Mouse (Mus musculus) neural tube, embryonic 14.5 days (tissue): ENCODE measurements around the gene Aqp5. TPM values are rescaled to one million over a fixed set of nuclear protein-coding genes. Genes with fewer than 3 reads are reported as not detected.

Experiments used
- ATAC-seq: fragments of 200-750 bp; cut with Nextera tagmentation; 2 replicates; pipeline ENCODE4 v1.8.0; 2017; ENCODE audit warnings: low read depth, mild to moderate bottlenecking, moderate TSS enrichment, moderate library complexity
- H3K27ac ChIP-seq: fragments of 300-500 bp; sonication (generic); 2 replicates; pipeline ENCODE4 v1.5.1; 2014; ENCODE audit warnings: low read depth, mild to moderate bottlenecking, control low read depth, low read length, moderate library complexity, mixed read lengths
- H3K27me3 ChIP-seq: fragments of 300-500 bp; sonication (generic); 2 replicates; pipeline ENCODE4 v1.6.1; 2014; ENCODE audit warnings: low read length; ENCODE audit not compliant: control insufficient read depth, insufficient read depth
- H3K36me3 ChIP-seq: fragments of 300-500 bp; sonication (generic); 2 replicates; pipeline ENCODE4 v1.6.1; 2014; ENCODE audit warnings: low read length, mixed read lengths; ENCODE audit not compliant: control insufficient read depth, insufficient read depth
- H3K4me1 ChIP-seq: fragments of 300-500 bp; sonication (generic); 2 replicates; pipeline ENCODE4 v1.6.1; 2014; ENCODE audit warnings: low read length; ENCODE audit not compliant: control insufficient read depth, insufficient read depth
- H3K4me2 ChIP-seq: fragments of 300-500 bp; sonication (generic); 2 replicates; pipeline ENCODE4 v1.6.1; 2014; ENCODE audit warnings: mild to moderate bottlenecking, low read depth, low read length, control low read depth
- H3K4me3 ChIP-seq: fragments of 300-500 bp; sonication (generic); 2 replicates; pipeline ENCODE4 v1.5.1; 2014; ENCODE audit warnings: low read depth, low read length, control low read depth, mixed read lengths
- H3K9ac ChIP-seq: fragments of 300-500 bp; sonication (generic); replicated peaks from 2 replicates; pipeline ENCODE4 v1.6.1; 2014; ENCODE audit warnings: low read depth, mild to moderate bottlenecking, control low read depth, low read length, mixed read lengths
- H3K9me3 ChIP-seq: fragments of 300-500 bp; sonication (generic); 2 replicates; pipeline ENCODE4 v1.6.1; 2016; ENCODE audit warnings: low read length; ENCODE audit not compliant: control insufficient read depth
- WGBS: fragments of 180-500 bp; shearing (Covaris S2); extraction: QIAGEN DNeasy Blood & Tissue Kit; methylation state at CpG from one replicate; pipeline ENCODE4 v1.1.7; 2014; 5-methylcytosine and 5-hydroxymethylcytosine counted together
- polyA plus RNA-seq: library from polyadenylated mRNA; unstranded; fragments of >200 nt; fragmentation: Nextera tagmentation; extraction: Ambion mirVana; gene quantifications from 2 replicates; pipeline ENCODE4 v1.2.1, GENCODE M21; 2014

Gene Aqp5
- polyA plus RNA-seq, 1 experiment from 2014 or later: 1.4 TPM

GRCm38 (mm10) chr15:99568682-99569081 lies 21.9 kb upstream of the Aqp5 start:
- Histone ChIP-seq H3K4me1 (no peaks in the 10 kb centered on the region), H3K4me3 (no peak overlapping the region), H3K36me3 (no peaks in the 10 kb centered on the region), H3K9ac (no peak overlapping the region), H3K27me3 (no peaks in the 10 kb centered on the region), H3K4me2 (no peak overlapping the region), H3K27ac (no peak overlapping the region), H3K9me3 (no peaks in the 10 kb centered on the region)
- no peak for ATAC-seq
- WGBS: 59% methylated on average over 6 of the region's 6 CpGs

GRCm38 (mm10) chr15:99569123-99569522 lies 21.5 kb upstream of the Aqp5 start:
- Histone ChIP-seq H3K4me1 (no peaks in the 10 kb centered on the region), H3K4me2 (no peak overlapping the region), H3K27me3 (no peaks in the 10 kb centered on the region), H3K4me3 (no peak overlapping the region), H3K27ac (no peak overlapping the region), H3K36me3 (no peaks in the 10 kb centered on the region), H3K9me3 (no peaks in the 10 kb centered on the region), H3K9ac (no peak overlapping the region)
- ATAC-seq: no peak
- 87% methylated on average over 10 of the region's 10 CpGs for WGBS

GRCm38 (mm10) chr15:99578802-99579485 lies 11.6 kb upstream of the Aqp5 start, which contains the start of gene Aqp2:
Aqp2 (plus strand) TSS chr15:99579055.
- peaks cover 11% of the 10 kb centered on the region; the same call in 1 of the 2 replicates for H3K27me3 ChIP-seq
- 89% methylated on average over 26 of the region's 26 CpGs for WGBS

GRCm38 (mm10) chr15:99583463-99584344 lies 6.9 kb upstream of the Aqp5 start:
- H3K27me3 ChIP-seq: peaks cover 33% of the 10 kb centered on the region
- 2% methylated on average over 52 of the region's 54 CpGs for WGBS
- peak; percentile 66; the same call in 1 of the 2 replicates for ATAC-seq
- no peaks in the 10 kb centered on the region for H3K36me3 ChIP-seq
- no peak overlapping the region for H3K9ac ChIP-seq
- no peaks in the 10 kb centered on the region for H3K9me3 ChIP-seq
- peaks cover 10% of the 10 kb centered on the region; the same call in 1 of the 2 replicates for H3K4me1 ChIP-seq
- peak overlapping the region; percentile 43 for H3K4me2 ChIP-seq
- no peak overlapping the region for H3K27ac ChIP-seq
- peak overlapping the region; percentile 8 for H3K4me3 ChIP-seq

More at GRCm38 (mm10) chr15:99578802-99579485, 11.6 kb upstream of the Aqp5 start, which contains the start of gene Aqp2:
- no peak within 1 kb of the TSS for H3K9ac ChIP-seq
- no peak within 1 kb of the TSS for H3K27ac ChIP-seq
- H3K4me1 ChIP-seq: peaks cover 3% of the 10 kb centered on the region; the same call in 1 of the 2 replicates
- ATAC-seq: no peak
- no peaks in the 10 kb centered on the region for H3K36me3 ChIP-seq
- no peak within 1 kb of the TSS for H3K4me3 ChIP-seq
- H3K4me2 ChIP-seq: no peak within 1 kb of the TSS
- H3K9me3 ChIP-seq: no peaks in the 10 kb centered on the region

GRCm38 (mm10) chr15:99584407-99585202 lies 6.0 kb upstream of the Aqp5 start:
- ATAC-seq: 0 out of 2 replicates have a peak, but pooled peaks have one; percentile 7
- WGBS: 1% methylated on average over 24 of the region's 24 CpGs
- Histone ChIP-seq H3K4me1 (peaks cover 10% of the 10 kb centered on the region; the same call in 1 of the 2 replicates), H3K27me3 (peaks cover 37% of the 10 kb centered on the region), H3K4me2 (peak overlapping the region; percentile 43; the same call in 1 of the 2 replicates), H3K27ac (no peak overlapping the region), H3K9ac (no peak overlapping the region), H3K9me3 (no peaks in the 10 kb centered on the region), H3K4me3 (no peak overlapping the region), H3K36me3 (no peaks in the 10 kb centered on the region)

- no peak overlapping the region for H3K4me3 ChIP-seq
- ATAC-seq: no peak
- no peak overlapping the region for H3K9ac ChIP-seq
- WGBS: 78% methylated on average over 6 of the region's 6 CpGs
- peaks cover 12% of the 10 kb centered on the region; the same call in 1 of the 2 replicates for H3K4me1 ChIP-seq
- no peak overlapping the region for H3K27ac ChIP-seq
- no peaks in the 10 kb centered on the region for H3K9me3 ChIP-seq
- H3K36me3 ChIP-seq: no peaks in the 10 kb centered on the region
- H3K4me2 ChIP-seq: no peak overlapping the region
- H3K27me3 ChIP-seq: peaks cover 47% of the 10 kb centered on the region
Observed at GRCm38 (mm10) chr15:99585741-99586140, 4.8 kb upstream of the Aqp5 start.

- 93% methylated on average over 3 of the region's 3 CpGs for WGBS
- Histone ChIP-seq H3K4me2 (no peak overlapping the region), H3K27me3 (peaks cover 46% of the 10 kb centered on the region), H3K27ac (no peak overlapping the region), H3K4me3 (no peak overlapping the region), H3K36me3 (no peaks in the 10 kb centered on the region), H3K9me3 (no peaks in the 10 kb centered on the region), H3K4me1 (peaks cover 12% of the 10 kb centered on the region; the same call in 1 of the 2 replicates), H3K9ac (no peak overlapping the region)
- ATAC-seq: no peak
Observed at GRCm38 (mm10) chr15:99586525-99586924, 4.1 kb upstream of the Aqp5 start.

- H3K4me3 ChIP-seq: no peak overlapping the region
- no peak for ATAC-seq
- no peaks in the 10 kb centered on the region for H3K36me3 ChIP-seq
- H3K9me3 ChIP-seq: no peaks in the 10 kb centered on the region
- peaks cover 8% of the 10 kb centered on the region; the same call in 1 of the 2 replicates for H3K4me1 ChIP-seq
- H3K9ac ChIP-seq: no peak overlapping the region
- H3K27ac ChIP-seq: no peak overlapping the region
- no peak overlapping the region for H3K4me2 ChIP-seq
- WGBS: 4% methylated on average over 9 of the region's 9 CpGs
- H3K27me3 ChIP-seq: peaks cover 43% of the 10 kb centered on the region
Observed at GRCm38 (mm10) chr15:99589237-99589636, 1.3 kb upstream of the Aqp5 start.
